Mouse (Mus musculus) heart, adult 2 months (tissue): ENCODE results near the gene Sipa1l2. TPM values are rescaled to one million over a fixed set of nuclear protein-coding genes. Genes with fewer than 3 reads are reported as not detected.

Experiments used
- DNase-seq, 2 experiments: peaks; one replicate each; pipeline ENCODE4 v3.0.0; 2021
- H3K27ac ChIP-seq: fragments of 200-600 bp; 2 replicates; pipeline ENCODE4 v1.8.1; 2022
- H3K27me3 ChIP-seq: fragments of 200-500 bp; 2 replicates; pipeline ENCODE4 v1.6.1; 2012; ENCODE audit warnings: mild to moderate bottlenecking, low read length, inconsistent platforms, mixed read lengths; ENCODE audit not compliant: control insufficient read depth, insufficient read depth
- H3K36me3 ChIP-seq: fragments of 200-500 bp; 2 replicates; pipeline ENCODE4 v1.6.1; 2012; ENCODE audit warnings: low read length, inconsistent platforms; ENCODE audit not compliant: control insufficient read depth, insufficient read depth
- H3K4me1 ChIP-seq: fragments of 200-500 bp; 2 replicates; pipeline ENCODE4 v1.6.1; 2011; ENCODE audit warnings: low read length; ENCODE audit not compliant: control insufficient read depth, insufficient read depth
- H3K4me3 ChIP-seq: fragments of 200-600 bp; 2 replicates; pipeline ENCODE4 v1.8.1; 2022
- H3K79me2 ChIP-seq: fragments of 200-500 bp; replicated peaks from 2 replicates; pipeline ENCODE4 v1.6.1; 2012; ENCODE audit warnings: mild to moderate bottlenecking, inconsistent platforms, low read length, moderate library complexity, mixed read lengths; ENCODE audit not compliant: control insufficient read depth, insufficient read depth
- H3K9ac ChIP-seq: fragments of 200-500 bp; 2 replicates; pipeline ENCODE4 v1.6.1; 2012; ENCODE audit warnings: low read depth, mild to moderate bottlenecking, control low read depth, inconsistent platforms, low read length, mixed read lengths
- CTCF ChIP-seq: fragments of 200-600 bp; IDR thresholded peaks from 2 replicates; pipeline ENCODE4 v1.8.1; 2022; ENCODE audit warnings: antibody characterized with exemption, mild to moderate bottlenecking, moderate library complexity
- EP300 ChIP-seq: fragments of 200-500 bp; IDR thresholded peaks from 2 replicates; pipeline ENCODE4 v1.6.1; 2011; ENCODE audit warnings: low read depth, low read length, control low read depth; ENCODE audit not compliant: insufficient read depth
- POLR2A ChIP-seq: fragments of 200-500 bp; IDR thresholded peaks from 2 replicates; pipeline ENCODE4 v1.6.1; 2011; ENCODE audit warnings: mild to moderate bottlenecking, low read depth, low read length, control low read depth; ENCODE audit not compliant: insufficient read depth
- WGBS: fragments of 180-500 bp; shearing (Covaris S2); methylation state at CpG from one replicate; pipeline ENCODE4 v1.1.7; 2018; 5-methylcytosine and 5-hydroxymethylcytosine counted together
- intact Hi-C: fragments of 180-260 bp; cut with DNase I; formaldehyde crosslinking; loops from one replicate; pipeline ENCODE4 v1.15.1; 2025
- polyA plus RNA-seq: library from polyadenylated mRNA; depleted of rRNA; stranded (reverse); fragments of >200 nt; gene quantifications from 2 replicates; pipeline ENCODE4 v1.2.3, GENCODE M21; 2012
- total RNA-seq, 2 experiments: library from RNA; stranded (reverse); gene quantifications; 2 replicates each; pipeline ENCODE4 v1.2.3; 2021

Sipa1l2 gene
- total and polyA plus RNA-seq, 3 experiments = 27.0 to 45.4 (median 42.9) TPM

DNA sequence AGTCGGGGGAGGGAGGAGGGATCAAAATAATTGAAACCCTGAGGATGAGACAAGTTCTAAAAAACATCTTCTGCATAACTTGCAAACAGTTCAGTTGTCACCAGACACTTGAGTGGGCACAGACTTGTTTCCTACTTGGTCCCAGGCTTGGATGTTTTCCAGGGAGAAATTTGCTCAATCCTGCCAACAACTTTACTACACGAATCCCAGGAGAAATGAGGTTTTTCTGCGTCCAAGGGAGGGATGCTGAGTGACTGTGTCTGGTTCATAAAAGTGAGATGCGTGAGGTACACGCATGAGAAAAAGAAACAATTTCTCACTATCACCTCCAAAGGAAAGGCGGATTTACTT, 38.5 kb downstream of the Sipa1l2 start:
- Histone ChIP-seq H3K79me2 (peaks cover 2% of the 10 kb centered on the region; the same call in 1 of the 2 replicates), H3K36me3 (peaks cover 7% of the 10 kb centered on the region), H3K4me3 (no peak overlapping the region), H3K27me3 (no peaks in the 10 kb centered on the region), H3K4me1 (peaks cover 47% of the 10 kb centered on the region), H3K27ac (peak overlapping the region; percentile 55; the same call in 1 of the 2 replicates), H3K9ac (no peak overlapping the region)
- TF ChIP-seq EP300 (no peak), CTCF (no peak)
- no peak for DNase-seq
- intact Hi-C loops = loop anchor here (5.0 kb wide), 1 partner anchor 36 kb away; the partner anchor contains the start of gene Sipa1l2
- 38% methylated on average over 6 of the region's 6 CpGs for WGBS

DNA sequence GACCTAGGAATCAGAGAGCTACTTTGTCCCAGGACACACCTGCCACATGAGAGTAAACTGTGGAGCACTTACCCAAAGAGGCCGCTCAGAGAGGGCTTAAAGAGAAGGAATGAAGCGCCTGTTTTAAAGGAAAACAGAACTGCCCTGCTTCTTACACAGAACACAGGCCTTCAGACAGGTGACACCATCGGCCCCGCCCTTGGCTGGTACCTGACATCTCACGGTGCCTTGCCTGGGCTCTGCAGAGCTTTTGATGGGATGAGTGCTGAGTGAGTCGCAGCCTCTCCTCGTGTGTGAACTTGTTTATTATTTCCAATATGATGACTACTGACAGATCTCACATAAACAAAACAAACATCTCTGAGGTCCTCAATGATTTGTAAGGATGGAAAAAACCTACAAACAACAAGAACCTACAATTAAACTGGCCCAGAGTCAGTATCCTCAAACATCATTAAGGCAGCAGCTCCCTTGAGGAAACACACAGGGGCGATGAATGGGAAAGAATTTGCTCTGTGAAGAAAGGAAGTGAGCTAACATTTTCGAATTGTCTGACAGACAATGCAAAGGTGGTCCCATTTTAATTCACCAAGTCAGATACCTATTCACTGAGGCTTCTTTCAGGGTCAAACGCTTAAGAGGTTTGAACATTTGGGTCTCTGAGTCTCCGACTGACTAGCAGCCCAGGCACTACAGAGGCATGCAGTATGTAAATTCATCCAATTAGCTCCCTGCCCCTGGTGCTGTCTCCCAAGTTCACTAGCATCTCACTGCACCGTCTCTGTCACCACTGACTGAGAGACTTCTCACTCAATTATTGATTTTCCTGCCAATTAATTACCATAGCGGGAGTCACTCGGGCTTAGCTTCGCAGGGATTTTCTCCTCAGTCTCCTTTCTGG, 39.2 kb downstream of the Sipa1l2 start:
- peaks cover 50% of the 10 kb centered on the region for H3K4me1 ChIP-seq
- H3K4me3 ChIP-seq = no peak overlapping the region
- peaks cover 7% of the 10 kb centered on the region for H3K36me3 ChIP-seq
- 52% methylated on average over 15 of the region's 15 CpGs for WGBS
- no peak overlapping the region for H3K9ac ChIP-seq
- no peak for DNase-seq
- H3K27me3 ChIP-seq = no peaks in the 10 kb centered on the region
- peaks cover 4% of the 10 kb centered on the region for H3K79me2 ChIP-seq
- intact Hi-C loops = loop anchor here (5.0 kb wide), 1 partner anchor 37 kb away; the partner anchor contains the start of gene Sipa1l2
- TF ChIP-seq POLR2A (no peak), CTCF (no peak), EP300 (no peak)
- no peak overlapping the region for H3K27ac ChIP-seq

GRCm38 (mm10) chr8:125529019-125529418, 40.6 kb downstream of the Sipa1l2 start:
- Histone ChIP-seq H3K27me3 (no peaks in the 10 kb centered on the region), H3K4me3 (no peak overlapping the region), H3K9ac (no peak overlapping the region), H3K36me3 (peaks cover 7% of the 10 kb centered on the region), H3K79me2 (peaks cover 7% of the 10 kb centered on the region), H3K4me1 (peaks cover 54% of the 10 kb centered on the region), H3K27ac (no peak overlapping the region)
- no peak for TF ChIP-seq POLR2A
- no peak for TF ChIP-seq CTCF
- TF ChIP-seq EP300 = no peak
- no peak for DNase-seq
- 67% methylated on average over 6 of the region's 6 CpGs for WGBS
- intact Hi-C loops = no loop called here

GRCm38 (mm10) chr8:125527941-125528340, 41.7 kb downstream of the Sipa1l2 start:
- H3K79me2 ChIP-seq = peaks cover 7% of the 10 kb centered on the region

GRCm38 (mm10) chr8:125526999-125527398, 42.6 kb downstream of the Sipa1l2 start:
- Histone ChIP-seq H3K36me3 (peaks cover 8% of the 10 kb centered on the region), H3K4me1 (peaks cover 52% of the 10 kb centered on the region), H3K79me2 (peaks cover 7% of the 10 kb centered on the region), H3K4me3 (no peak overlapping the region), H3K9ac (no peak overlapping the region), H3K27me3 (no peaks in the 10 kb centered on the region), H3K27ac (no peak overlapping the region)
- TF ChIP-seq EP300 (no peak), POLR2A (no peak), CTCF (no peak)
- intact Hi-C loops = no loop called here
- no peak for DNase-seq
- 58% methylated on average over 7 of the region's 7 CpGs for WGBS

More at GRCm38 (mm10) chr8:125527941-125528340, 41.7 kb downstream of the Sipa1l2 start:
- peaks cover 53% of the 10 kb centered on the region for H3K4me1 ChIP-seq
- no peak overlapping the region for H3K9ac ChIP-seq
- intact Hi-C loops = no loop called here
- peaks cover 5% of the 10 kb centered on the region for H3K36me3 ChIP-seq
- TF ChIP-seq CTCF = no peak
- TF ChIP-seq EP300 = no peak
- no peak for TF ChIP-seq POLR2A
- 53% methylated on average over 3 of the region's 3 CpGs for WGBS
- DNase-seq = peak in 1 of 2 experiments; percentile 54
- no peak overlapping the region for H3K4me3 ChIP-seq
- H3K27ac ChIP-seq = peak overlapping the region; percentile 28; the same call in 1 of the 2 replicates
- H3K27me3 ChIP-seq = no peaks in the 10 kb centered on the region

DNA sequence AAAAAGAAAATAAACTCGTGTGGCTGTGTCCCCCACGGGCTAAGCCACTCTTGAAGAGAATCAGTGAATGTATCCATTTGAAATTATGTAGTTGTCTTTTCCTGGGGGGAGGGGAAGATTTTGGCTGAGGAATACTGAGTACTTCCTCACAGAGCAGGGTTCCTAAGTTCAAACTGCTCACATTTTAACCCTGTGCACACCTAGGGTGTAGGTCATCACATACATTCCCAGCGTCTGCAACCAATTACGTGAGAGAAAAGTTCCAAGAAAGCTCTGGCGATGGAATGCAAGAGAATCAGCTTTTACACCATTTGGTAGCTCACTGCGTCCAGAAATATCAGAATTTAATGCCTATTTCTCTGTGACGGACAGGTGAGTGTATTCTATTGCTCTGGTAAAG, 43.0 kb downstream of the Sipa1l2 start:
- no peak for DNase-seq
- no peak overlapping the region for H3K4me3 ChIP-seq

More for the DNA sequence above, 43.0 kb downstream of the Sipa1l2 start:
- no peak overlapping the region for H3K9ac ChIP-seq
- H3K36me3 ChIP-seq = peaks cover 8% of the 10 kb centered on the region
- TF ChIP-seq CTCF (no peak), EP300 (no peak), POLR2A (no peak)
- peaks cover 52% of the 10 kb centered on the region for H3K4me1 ChIP-seq
- intact Hi-C loops = no loop called here
- WGBS = 75% methylated on average over 7 of the region's 7 CpGs
- no peaks in the 10 kb centered on the region for H3K27me3 ChIP-seq
- H3K79me2 ChIP-seq = peaks cover 7% of the 10 kb centered on the region
- H3K27ac ChIP-seq = no peak overlapping the region
